Mouse (Mus musculus): ENCODE data around the gene Fam122b.

Fam122b gene

GRCm38 (mm10) chrX:53197681-53198080 lies 71.9 kb downstream of the Fam122b start:
- DNase-seq (ENCODE audit: low spot score) = no peak

DNA sequence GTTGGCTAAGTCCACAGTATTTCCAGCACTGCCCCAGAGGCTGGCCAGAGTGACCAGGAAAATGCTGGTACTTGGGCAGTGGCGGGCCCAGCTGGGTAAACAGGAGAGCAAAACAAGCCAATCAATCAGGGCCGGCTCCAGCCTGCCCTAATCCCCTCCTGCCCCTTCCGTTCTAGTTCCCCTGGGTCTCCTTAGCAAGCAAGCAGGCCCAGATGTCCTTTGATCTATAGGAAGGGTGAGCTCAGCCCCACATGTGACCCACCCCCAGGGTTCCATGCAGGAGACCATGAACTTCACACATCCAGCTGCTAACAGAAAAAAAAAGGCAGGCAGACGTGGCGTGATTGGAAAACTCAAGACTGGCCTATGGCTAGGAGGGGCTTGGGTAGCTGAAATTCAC lies 73.2 kb downstream of the Fam122b start:
- DNase-seq (ENCODE audit: low spot score) = no peak

All from urinary bladder, postnatal 25 days (tissue).